13 mouse cellular contexts compared by ENCODE assay signal in the genomic region with DNA sequence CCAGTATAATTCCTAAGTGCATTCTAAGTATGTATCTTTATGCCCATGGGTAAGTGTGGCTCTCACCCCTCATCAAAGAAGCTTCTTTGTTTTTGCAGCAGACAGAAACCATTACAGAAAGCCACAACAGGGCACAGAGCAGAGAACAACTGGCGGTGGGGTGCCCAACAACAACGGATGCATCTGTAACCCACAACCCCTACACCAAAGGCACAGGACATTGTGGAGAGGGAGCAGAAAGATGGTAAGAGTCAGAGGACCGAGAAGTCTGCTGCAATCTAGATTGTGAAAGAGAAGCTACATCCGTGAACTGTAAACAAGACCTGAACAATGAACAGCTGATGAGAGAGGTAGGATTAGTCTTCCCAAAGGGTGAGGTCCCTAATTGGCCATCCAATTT. TPM values are rescaled to one million over a fixed set of nuclear protein-coding genes. Genes with fewer than 3 reads are reported as not detected.
"Had no signal": no experiment of that assay in that cellular context is flagged by ENCODE, and none has a peak within 500 bp of the region (broad histone marks: within the 10 kb centered on the region; RNA-seq: fewer than 3 reads in every experiment).

No protein-coding gene starts in this region.

- ATAC-seq: liver, postnatal 0 days; lung, postnatal 0 days; midbrain, embryonic 16.5 days had no signal

- DNase-seq: liver, embryonic 13.5 days; liver, postnatal 0 days; lung, adult 2 months; lung, postnatal 14 days; lung, postnatal 36 days; midbrain, embryonic 14.5 days; right cerebral cortex, postnatal 14 days; thymus, adult 2 months; thymus, postnatal 14 days; thymus, postnatal 36 days had no signal

RNA-seq across cellular contexts. Expression of a gene that starts 51.0 kb away (rescaled TPM):
- polyA plus RNA-seq: macrophage had no signal

RNA-seq across cellular contexts. Expression of a gene that starts 52.6 kb away (rescaled TPM):
- polyA plus RNA-seq: macrophage had no signal
